Mouse (Mus musculus) heart, adult 11 months (tissue): ENCODE results near the gene Tctex1d4.

Experiments used
- DNase-seq: peaks from one replicate; pipeline ENCODE4 v3.0.0; 2022

Tctex1d4 gene

DNA sequence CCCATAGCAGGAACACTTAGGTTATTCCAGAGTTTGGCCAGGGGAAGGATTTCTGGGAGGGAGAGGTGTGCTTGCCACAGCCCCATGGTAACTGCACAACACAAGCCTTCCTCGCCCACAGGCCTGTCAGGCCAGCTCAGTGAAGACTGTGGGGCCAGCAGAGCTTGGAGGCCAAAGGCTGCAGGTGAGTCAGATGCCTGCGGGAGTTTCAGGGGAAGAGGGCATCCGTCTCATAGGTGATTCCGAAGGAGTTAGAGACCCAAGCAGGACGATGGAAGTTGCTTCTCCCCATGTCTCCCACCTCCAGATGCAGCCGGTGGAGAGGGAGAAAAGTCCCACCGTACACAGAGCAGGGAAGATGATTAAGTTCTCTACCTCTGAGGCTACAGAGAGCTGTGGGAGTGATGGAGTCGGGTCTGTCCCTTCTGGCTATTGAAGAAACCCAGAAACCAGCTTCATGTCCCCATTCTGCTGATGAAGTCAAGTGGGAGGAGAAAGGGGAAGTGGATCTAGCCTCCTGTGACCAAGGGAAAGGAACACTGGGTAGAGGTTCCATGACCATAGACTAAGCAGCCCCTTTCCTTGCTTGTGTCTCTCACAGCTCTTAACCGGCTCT, at the start of gene Tctex1d4:
Gene Tctex1d4, plus strand, starts transcription at position 120 of the 616 bp plus-strand sequence.
- peak; percentile 95 for DNase-seq

DNA sequence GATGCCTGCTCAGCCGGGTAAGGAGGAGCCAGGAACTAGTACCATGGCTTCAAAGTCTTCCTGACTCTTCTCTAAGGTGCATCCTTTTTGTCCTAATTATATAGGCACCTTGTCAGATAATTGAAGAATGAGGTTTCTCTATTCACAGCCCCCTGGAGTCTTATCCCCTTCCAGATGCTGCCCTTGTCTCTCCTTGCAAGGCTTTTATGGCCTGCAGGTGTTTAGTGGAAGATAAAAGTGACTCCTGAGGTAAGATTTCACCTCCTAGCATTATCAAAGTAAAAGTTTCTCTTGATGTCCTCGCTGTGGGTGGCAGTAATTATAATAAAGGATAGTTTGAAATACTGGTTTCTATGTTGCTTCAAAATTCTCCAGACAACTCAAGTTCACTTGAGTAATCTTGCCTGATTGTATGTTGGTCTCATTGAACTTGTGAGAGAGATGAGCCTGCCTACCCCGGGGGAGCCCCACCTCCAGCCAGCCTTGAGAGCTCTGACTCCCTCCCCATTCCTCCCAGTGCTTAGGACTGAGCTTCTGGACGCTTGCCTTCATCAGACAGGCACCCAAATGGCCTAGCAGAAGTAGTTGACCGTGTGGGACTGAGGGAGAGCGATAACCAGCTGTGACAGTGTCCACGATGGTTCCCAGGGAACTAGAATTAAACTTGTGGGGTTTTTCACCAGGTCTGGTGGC, 38.5 kb upstream of the Tctex1d4 start:
- no peak for DNase-seq

DNA sequence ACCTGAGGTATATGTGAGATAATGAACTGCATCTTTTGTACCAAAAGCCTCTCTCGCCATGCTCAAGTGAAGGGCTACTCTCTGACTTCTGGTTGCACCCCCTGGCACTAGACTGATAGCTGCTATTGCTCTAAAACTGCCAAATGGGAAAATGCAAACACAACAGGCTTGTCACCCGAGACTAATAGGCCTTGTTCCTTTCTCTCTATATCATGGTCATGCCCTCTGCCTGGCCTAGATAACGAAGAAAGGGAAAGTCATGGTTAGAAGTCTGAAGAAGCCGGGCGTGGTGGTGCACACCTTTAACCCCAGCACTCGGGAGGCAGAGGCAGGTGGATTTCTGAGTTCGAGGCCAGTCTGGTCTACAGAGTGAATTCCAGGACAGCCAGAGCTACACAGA, 36.0 kb upstream of the Tctex1d4 start:
- DNase-seq, result no peak

DNA sequence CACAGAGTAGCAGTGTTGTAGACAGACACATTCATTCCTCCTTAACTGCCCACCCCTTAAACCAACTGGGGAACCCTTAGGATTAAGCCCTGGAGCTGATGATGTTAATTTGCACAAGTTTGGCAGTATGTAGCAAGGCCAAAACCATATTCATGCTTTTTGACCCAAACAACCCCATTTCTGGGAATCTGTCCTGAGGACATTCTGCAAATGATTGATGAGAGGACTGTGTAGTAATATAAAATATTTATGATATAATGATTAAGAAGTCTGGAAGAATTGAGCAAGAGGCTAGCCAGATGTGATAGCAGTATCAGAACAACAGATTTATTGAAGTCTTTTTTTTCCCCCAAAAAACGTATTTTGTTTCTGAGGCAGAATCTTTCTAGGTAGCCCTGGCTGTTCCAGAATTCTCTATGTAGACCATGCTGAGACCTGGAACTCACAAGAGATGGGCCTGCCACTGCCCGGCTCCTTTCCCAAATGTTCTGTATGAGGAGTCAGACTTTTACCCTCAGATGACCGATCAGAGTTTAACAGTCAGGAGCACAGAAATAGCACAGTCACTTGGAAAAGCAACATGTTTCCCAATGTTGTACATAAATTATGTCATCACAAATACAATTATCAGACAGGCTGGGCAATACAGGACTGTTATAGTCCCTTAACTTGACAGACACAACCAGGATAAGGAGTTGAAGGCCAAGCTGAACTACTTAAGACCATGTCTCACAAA, 31.8 kb upstream of the Tctex1d4 start:
- DNase-seq, result no peak

DNA sequence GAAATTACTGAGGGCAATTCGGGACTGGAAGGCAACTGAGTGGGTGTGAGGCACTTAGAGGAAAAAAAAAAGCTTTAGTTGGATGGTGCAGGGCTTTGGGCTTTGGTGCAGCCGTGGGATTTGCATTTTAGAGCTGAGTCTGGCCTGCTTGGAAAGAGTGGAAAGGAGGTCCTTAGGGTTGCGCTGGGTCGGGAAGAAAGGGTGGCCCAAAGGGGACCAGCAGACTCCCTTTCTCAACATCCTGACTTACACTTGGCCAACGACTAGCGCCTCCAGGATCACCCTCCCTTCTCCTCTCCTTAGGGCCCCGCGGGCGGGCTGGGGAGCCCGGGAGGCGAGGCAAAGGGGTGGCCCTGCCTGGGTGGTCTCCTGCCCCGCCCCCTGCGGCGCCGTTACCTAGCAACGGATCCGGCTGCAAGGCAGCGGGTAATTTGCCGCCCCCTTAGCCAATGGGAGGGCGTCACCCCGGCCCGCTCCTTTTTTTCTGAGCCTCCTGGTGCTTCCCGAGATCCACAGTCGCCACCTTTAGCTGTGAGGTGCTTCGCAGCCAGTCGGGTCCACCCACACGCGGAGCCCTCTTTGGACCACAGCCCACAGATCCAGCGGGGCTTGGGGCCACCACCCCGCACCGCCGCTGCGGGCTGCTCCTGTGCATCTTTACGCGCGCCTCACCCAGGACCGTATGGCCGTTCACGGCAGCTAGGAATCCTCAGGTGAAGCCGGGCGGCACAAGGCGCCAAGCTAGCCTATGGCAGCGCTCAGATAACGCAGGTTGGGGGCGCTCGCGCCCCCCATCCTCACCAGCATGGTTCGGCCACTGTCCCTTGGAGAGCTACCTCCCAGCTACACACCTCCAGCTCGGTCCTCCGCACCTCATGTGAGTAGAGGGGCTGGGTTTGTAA, 30.8 kb upstream of the Tctex1d4 start, which contains the start of gene Ptch2:
Gene Ptch2, plus strand, starts transcription at position 525 of the 902 bp plus-strand sequence.
- peak; percentile 98 for DNase-seq

DNA sequence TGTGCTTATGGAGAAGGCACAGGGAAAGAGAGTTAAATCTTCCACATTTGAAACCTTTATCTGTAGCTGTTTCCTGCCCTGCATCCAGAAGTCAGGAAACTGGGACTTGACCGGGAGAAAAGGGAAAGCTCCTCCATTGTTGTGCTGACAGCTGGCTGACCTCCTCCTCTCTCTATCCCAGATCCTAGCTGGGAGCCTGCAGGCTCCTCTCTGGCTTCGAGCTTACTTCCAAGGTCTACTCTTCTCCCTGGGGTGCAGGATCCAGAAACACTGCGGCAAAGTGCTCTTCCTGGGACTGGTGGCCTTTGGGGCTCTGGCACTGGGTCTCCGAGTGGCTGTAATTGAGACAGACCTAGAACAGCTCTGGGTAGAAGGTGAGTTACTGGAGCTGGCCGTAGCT, 29.9 kb upstream of the Tctex1d4 start:
- peak; percentile 93 for DNase-seq

DNA sequence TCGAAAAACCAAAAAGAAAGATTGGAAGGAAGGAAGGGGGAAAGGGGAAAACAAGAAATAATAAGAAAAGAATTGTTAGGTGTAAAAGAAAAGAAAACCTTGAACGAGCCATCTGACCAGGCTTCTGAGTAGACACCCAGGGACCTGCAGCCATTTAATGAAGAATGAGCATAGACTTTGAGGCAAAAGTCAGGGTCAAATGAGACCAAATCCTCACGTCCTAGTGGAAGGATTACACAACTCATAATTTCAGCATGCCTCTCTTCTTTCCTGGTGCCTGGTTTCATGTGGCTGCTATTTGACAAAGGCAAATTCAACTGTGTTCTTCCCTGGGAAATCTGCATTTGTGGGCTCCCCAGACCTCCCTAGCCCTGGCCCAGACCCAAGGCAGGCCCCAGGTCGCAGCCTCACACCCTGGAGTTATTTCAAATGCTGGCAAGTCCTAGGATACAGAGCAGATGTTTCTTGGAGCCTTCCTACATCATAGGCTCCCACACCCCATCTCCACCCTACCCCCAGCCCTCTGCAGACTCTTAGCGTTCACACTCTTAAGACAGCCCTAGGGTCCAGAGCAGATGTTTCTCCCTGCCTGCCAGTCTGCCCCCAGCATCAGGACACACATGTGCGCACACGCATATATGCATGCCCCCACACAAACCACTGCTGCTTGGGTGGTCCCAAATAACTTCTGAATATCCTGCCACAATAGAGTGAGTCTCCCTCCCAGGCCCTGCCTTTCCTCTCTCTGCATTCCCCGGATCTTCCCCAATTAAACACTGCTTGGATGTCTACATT, 28.4 kb upstream of the Tctex1d4 start:
- DNase-seq, result peak; percentile 87

DNA sequence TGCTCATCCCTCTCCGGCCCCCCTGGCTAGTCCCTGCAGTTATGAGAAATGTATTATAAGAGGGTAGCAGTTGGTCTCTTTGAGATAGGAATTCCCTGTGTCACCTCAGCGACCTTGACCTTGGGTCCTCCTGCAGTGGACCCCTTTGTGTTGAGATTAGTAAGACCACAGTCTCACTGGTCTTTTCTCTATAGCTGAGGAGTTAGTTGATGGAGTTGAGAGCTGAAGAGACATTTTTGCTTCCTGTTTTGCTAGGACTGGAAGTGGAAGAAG, 27.9 kb upstream of the Tctex1d4 start:
- DNase-seq, result peak; percentile 80

DNA sequence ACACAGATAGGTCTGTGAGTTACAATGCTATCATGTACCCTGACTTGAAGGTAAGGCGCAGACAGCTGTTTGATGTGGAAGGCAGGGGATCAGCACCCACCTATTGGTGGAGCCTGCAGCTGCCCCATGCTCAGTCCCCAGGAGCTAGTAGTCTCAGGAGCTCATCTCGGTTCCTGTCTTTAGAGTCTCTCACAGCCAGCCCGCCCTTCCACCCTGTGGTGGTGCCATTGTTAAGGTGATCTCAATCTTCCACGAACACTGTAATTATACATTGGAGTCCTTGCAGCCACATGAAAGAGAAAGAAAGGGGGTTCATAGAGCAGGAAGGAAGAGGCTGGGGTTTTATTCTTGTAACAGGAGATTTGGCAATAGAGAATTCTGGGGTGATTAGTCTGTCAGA, 26.6 kb upstream of the Tctex1d4 start:
- peak; percentile 86 for DNase-seq

DNA sequence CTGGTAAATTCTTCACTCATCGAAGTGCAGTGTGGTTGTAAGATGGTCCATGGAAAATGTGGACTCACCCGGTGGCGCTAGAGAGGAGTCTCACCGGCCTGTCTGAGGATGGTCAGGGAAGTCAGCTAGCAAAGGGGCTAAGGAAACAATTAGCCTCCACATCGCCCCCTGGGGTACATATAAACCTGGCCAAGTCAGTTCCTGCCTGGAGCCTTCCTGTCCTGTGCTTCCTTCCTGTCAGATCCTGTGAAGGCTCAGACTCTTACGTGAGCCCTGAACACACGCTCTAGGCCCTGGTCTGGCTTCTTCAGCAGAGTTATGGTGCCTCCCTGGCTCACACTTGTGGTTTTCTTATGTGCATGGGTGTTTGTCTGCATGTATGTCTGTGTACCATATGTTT, 25.4 kb upstream of the Tctex1d4 start:
- peak; percentile 95 for DNase-seq

DNA sequence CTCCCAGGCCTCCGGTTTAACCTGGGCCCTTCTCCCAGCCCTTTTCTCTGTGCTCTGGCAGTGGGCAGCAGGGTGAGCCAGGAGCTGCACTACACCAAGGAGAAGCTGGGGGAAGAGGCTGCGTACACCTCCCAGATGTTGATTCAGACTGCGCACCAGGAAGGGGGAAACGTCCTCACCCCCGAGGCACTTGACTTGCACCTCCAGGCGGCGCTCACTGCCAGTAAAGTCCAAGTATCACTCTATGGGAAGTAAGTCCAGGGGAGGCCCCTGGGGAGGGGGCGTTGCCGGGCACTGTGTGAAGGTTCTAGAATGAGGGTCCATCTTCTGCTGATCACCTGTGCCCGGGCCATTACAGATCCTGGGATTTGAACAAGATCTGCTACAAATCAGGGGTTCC, 21.9 kb upstream of the Tctex1d4 start:
- no peak for DNase-seq

DNA sequence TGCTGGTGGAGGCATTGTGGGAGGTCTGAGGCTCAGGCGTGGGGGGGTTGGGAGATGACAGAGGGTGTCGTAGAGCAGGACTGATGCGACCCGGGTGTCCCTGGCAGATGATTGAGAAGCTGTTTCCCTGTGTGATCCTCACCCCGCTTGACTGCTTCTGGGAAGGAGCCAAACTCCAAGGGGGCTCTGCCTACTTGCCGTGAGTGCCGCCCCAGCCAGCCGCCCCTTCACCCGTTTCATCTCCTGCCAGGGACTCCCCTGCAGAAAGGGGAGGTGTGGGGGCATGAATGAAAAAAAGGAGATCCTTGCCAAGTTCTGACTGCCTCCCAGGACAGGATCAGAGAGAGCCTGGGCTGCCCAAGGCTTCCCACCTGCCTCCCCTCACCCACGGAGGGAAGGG, 21.5 kb upstream of the Tctex1d4 start:
- DNase-seq, result peak; percentile 85

DNA sequence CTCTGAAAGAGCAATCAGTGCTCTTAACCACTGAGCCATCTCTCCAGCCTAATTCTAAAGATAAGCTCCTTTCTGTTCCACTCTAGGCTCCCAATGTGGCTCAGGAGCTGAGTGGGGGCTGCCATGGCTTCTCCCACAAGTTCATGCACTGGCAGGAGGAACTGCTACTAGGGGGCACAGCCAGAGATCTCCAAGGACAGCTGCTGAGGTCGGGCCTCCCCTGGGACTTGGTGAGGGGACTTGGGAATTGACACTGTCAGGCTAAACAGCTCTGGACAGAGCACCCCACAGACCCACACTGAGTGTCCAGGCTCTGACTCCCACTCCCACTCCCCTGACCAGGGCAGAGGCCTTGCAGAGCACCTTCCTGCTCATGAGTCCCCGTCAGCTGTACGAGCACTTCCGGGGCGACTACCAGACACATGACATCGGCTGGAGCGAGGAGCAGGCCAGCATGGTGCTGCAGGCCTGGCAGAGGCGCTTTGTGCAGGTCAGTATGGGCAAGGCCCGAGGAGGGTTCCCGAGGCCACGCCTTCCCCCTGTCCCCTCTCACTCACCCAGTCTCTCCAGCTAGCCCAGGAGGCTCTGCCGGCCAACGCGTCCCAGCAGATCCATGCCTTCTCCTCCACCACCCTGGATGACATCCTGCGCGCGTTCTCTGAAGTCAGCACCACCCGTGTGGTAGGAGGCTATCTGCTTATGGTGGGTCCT, 18.6 kb upstream of the Tctex1d4 start:
- peak; percentile 86 for DNase-seq

DNA sequence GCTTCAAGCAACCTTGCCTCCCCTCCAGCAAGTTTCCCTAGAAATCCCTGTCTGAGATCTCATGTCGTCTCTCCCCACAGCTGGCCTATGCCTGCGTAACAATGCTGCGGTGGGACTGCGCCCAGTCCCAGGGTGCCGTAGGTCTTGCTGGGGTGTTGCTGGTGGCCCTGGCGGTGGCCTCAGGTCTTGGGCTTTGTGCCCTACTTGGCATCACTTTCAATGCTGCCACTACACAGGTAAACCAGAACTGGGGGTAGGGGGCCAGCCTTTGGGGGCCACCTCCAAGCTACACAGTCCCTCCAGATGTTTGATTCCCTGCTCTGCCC, 18.1 kb upstream of the Tctex1d4 start:
- peak; percentile 91 for DNase-seq

DNA sequence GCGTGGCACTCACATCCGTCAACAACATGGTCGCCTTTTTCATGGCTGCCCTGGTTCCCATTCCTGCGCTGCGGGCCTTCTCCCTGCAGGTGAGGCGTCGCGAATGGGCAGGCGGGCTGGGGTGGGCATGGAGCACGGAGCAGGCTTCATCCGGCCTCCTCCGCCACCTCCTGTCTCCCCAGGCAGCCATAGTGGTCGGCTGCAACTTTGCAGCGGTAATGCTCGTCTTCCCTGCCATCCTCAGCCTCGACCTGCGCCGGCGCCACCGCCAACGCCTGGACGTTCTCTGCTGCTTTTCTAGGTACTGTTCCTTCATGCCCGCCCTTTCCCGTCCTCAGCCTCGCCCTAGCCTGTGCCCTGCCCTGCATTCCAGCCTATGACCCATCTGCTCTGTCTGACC, 17.3 kb upstream of the Tctex1d4 start:
- DNase-seq, result peak; percentile 79

DNA sequence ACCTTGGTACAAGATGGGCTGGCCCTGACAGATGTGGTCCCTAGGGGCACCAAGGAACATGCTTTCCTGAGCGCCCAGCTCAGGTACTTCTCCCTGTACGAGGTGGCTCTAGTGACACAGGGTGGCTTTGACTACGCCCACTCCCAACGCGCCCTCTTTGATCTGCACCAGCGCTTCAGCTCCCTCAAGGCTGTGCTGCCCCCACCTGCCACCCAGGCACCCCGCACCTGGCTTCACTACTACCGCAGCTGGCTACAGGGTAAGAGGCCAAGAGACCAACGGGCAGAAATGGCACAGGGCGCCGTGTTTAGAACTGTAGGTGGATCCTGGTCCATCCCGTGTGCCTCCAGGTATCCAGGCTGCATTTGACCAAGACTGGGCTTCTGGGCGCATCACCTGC, 16.3 kb upstream of the Tctex1d4 start:
- DNase-seq, result peak; percentile 89

DNA sequence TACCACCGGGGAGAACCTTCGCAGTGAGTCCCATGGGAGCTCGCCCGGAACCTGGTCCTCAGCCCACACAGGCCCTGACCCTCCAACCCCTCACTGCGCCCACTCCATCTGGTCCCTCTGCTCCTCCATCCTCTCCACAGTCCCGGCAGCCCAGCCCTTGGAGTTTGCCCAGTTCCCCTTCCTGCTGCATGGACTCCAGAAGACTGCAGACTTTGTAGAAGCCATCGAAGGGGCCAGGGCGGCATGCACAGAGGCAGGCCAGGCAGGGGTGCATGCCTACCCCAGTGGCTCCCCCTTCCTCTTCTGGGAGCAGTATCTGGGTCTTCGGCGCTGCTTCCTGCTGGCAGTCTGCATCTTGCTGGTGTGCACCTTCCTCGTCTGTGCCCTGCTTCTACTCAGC, 15.6 kb upstream of the Tctex1d4 start:
- no peak for DNase-seq

DNA sequence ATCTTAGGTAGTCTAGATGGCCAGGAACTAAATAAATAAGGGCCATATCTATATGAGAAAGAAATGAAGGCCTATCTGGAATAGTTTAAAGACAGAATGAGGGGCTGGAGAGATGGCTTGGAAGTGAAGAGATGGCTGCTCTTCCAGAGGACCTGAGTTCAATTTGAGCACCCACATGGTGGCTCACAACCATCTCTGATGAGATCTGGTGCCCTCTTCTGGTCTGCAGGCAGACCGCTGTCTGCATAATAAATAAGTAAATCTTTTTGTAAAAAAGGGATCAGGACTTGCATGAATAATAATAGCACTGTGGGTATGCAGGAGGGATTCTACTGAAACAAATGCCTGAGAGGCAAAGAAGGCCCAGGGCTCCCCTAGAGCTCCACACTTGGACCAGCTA, 13.4 kb upstream of the Tctex1d4 start:
- DNase-seq, result no peak

DNA sequence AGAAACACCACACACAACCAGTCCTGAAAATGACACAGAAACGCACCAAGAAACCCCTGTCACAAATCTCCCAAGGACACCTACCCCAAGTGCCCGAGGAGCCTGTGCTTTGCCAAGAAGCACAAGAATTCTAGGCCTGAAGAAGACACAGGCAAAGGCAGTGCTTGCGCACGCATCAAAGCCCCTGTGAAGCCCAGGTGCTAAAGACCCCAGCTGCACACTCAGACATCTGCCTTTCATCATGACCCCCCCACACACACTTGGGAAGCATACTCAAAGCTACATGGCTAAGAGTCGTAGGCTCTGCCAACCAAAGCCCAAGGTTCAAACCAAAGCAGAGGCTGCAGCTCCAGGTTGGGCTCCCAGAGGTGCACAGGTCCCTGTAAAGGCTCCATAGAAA, 11.0 kb upstream of the Tctex1d4 start:
- DNase-seq, result no peak

DNA sequence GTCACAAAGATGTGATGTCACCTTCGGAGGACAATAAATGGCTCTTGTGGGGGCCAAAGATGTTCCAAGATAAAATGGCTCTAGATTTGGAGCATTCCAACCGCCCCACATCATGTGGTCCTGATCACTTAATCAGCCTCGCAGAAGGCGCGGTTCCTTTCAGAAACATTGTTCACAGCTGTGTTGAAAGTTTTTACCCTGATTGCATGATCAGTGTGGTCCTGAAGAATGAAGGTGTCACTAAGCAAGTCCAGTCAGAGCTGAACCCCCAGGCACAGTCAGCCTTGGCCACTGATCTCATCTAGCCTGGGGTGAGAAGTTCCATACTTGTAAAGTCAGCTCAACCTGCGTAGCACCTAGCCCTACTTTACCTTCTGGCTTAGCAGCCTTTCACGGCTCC, 8.7 kb upstream of the Tctex1d4 start:
- DNase-seq, result no peak

DNA sequence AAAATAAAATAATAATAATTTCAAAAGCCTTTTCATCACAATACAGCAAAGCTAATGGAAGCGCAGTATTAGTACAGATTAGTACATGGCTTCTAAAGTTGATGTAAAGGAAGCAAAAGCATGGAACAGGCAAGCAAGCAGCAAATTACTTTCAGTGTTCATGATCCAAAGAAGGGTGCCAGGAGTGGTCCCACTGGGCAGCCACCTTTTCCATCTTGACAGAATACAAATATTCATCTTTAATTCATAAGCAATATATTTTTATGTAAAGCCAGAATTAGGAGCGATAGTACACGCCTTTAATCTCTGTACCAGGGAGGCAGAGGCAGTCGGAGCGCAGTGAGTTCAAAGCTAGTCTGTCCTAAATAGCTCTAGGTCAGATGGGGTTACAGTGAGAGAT, 7.0 kb upstream of the Tctex1d4 start:
- no peak for DNase-seq

DNA sequence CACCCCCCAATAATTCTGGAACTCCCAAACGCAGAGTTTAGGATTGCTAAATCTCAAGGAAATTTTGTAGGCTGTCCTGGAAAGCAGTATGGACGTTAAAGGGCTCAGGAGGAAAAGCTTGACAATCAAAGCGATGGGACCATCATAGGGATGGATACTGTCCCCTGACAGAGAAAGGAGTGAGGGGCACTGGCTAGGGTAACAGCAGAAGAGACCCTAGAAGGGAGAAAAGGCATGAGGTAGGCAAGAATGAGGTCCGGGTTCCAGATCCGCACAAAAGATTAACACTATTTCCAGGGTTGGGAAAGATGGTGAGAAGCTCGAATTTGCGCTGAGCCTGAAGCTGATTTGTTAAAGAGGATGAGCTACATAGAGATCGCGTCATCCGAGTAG, 6.5 kb upstream of the Tctex1d4 start:
- no peak for DNase-seq
